Mouse (Mus musculus): ENCODE data around the gene Ccdc91. TPM values are rescaled to one million over a fixed set of nuclear protein-coding genes. Genes with fewer than 3 reads are reported as not detected.

Gene Ccdc91
- 25.8 and 26.5 TPM in 2 replicates for polyA plus RNA-seq (2014; fragmentation: Nextera tagmentation; extraction: Ambion mirVana)

- Histone ChIP-seq H3K9me3 (ENCODE audit: control insufficient read depth, low read length) (no peaks in the 10 kb centered on the region), H3K36me3 (ENCODE audit: control insufficient read depth, insufficient read depth, low read length) (no peaks in the 10 kb centered on the region), H3K27me3 (replicated peaks; ENCODE audit: control insufficient read depth, insufficient read depth, low read length) (no peaks in the 10 kb centered on the region), H3K4me3 (ENCODE audit: low read depth, low read length) (peak within 1 kb of the TSS; percentile 65), H3K4me2 (ENCODE audit: low read length) (peak within 1 kb of the TSS; percentile 72), H3K27ac (ENCODE audit: low read depth) (peak within 1 kb of the TSS; percentile 89), H3K4me1 (replicated peaks; ENCODE audit: control insufficient read depth, insufficient read depth, low read length) (peaks cover 5% of the 10 kb centered on the region; the same call in 1 of the 2 replicates), H3K9ac (ENCODE audit: low read length) (peak within 1 kb of the TSS; percentile 79)
- DNase-seq (ENCODE audit: low spot score) (peak; percentile 98), ATAC-seq (replicated peaks; ENCODE audit: low FRiP score, low TSS enrichment, low read depth) (peak; percentile 99)
- WGBS, result under 1% methylated on average over 78 of the region's 78 CpGs
These were observed at the start of gene Ccdc91 for GRCm38 (mm10) chr6:147475727-147476613. Gene Ccdc91 (plus strand): TSS chr6:147475828.

DNA sequence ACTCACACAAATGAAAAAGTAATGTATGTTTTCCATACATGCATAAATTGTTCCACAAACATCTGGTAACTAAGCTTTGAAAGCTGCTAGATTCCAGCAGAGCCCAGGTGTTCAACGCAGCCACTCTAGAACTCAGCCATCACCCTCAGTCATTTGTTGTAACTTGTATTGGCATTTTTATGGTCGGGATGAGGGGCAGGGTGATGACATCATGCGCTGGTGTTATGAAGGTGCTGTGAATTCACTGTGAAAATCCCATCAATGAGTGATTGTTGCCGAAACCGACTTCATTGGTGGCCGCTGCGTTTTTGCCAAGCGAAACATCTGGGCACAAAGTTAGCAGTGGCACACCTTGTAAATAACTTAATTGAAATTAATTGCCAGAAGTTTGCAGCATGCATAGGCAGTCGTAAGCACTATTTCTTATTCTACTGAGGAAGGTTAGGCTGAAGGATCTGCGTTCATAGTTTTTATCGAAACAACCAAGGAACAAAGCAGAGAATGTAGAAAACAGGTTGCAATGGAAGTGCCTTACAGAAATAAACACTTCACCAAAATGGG, 48.6 kb upstream of the Ccdc91 start:
- whole genome bisulfite sequencing, result 78% methylated on average over 11 of the region's 11 CpGs
- no peaks in the 10 kb centered on the region for H3K9me3 ChIP-seq (ENCODE audit: control insufficient read depth, low read length)
- DNase-seq (ENCODE audit: low spot score) (no peak), ATAC-seq (replicated peaks; ENCODE audit: low FRiP score, low TSS enrichment, low read depth) (no peak)
- no peaks in the 10 kb centered on the region for H3K36me3 ChIP-seq (ENCODE audit: control insufficient read depth, insufficient read depth, low read length)
- H3K4me2 ChIP-seq (ENCODE audit: low read length), result no peak overlapping the region
- no peak overlapping the region for H3K4me3 ChIP-seq (ENCODE audit: low read depth, low read length)
- H3K27ac ChIP-seq (ENCODE audit: low read depth), result no peak overlapping the region
- no peak overlapping the region for H3K9ac ChIP-seq (ENCODE audit: low read length)
- no peaks in the 10 kb centered on the region for H3K27me3 ChIP-seq (replicated peaks; ENCODE audit: control insufficient read depth, insufficient read depth, low read length)
- no peaks in the 10 kb centered on the region for H3K4me1 ChIP-seq (replicated peaks; ENCODE audit: control insufficient read depth, insufficient read depth, low read length)

- H3K4me2 ChIP-seq (ENCODE audit: low read length), result no peak overlapping the region
- H3K36me3 ChIP-seq (ENCODE audit: control insufficient read depth, insufficient read depth, low read length), result no peaks in the 10 kb centered on the region
- H3K4me1 ChIP-seq (replicated peaks; ENCODE audit: control insufficient read depth, insufficient read depth, low read length), result no peaks in the 10 kb centered on the region
- no peak for DNase-seq (ENCODE audit: low spot score)
- H3K9ac ChIP-seq (ENCODE audit: low read length), result no peak overlapping the region
- H3K27ac ChIP-seq (ENCODE audit: low read depth), result no peak overlapping the region
- 77% methylated on average over 5 of the region's 5 CpGs for WGBS
- no peak for ATAC-seq (replicated peaks; ENCODE audit: low FRiP score, low TSS enrichment, low read depth)
- no peak overlapping the region for H3K4me3 ChIP-seq (ENCODE audit: low read depth, low read length)
- H3K27me3 ChIP-seq (replicated peaks; ENCODE audit: control insufficient read depth, insufficient read depth, low read length), result no peaks in the 10 kb centered on the region
- no peaks in the 10 kb centered on the region for H3K9me3 ChIP-seq (ENCODE audit: control insufficient read depth, low read length)
These were observed 19.9 kb upstream of the Ccdc91 start for GRCm38 (mm10) chr6:147455775-147456174.

- H3K27ac ChIP-seq (ENCODE audit: low read depth), result no peak overlapping the region
- H3K9ac ChIP-seq (ENCODE audit: low read length), result no peak overlapping the region
- 86% methylated on average over 11 of the region's 11 CpGs for WGBS
- no peak overlapping the region for H3K4me3 ChIP-seq (ENCODE audit: low read depth, low read length)
- H3K9me3 ChIP-seq (ENCODE audit: control insufficient read depth, low read length), result no peaks in the 10 kb centered on the region
- H3K36me3 ChIP-seq (ENCODE audit: control insufficient read depth, insufficient read depth, low read length), result no peaks in the 10 kb centered on the region
- H3K4me2 ChIP-seq (ENCODE audit: low read length), result no peak overlapping the region
- ATAC-seq (replicated peaks; ENCODE audit: low FRiP score, low TSS enrichment, low read depth) (no peak), DNase-seq (ENCODE audit: low spot score) (no peak)
- H3K4me1 ChIP-seq (replicated peaks; ENCODE audit: control insufficient read depth, insufficient read depth, low read length), result no peaks in the 10 kb centered on the region
- no peaks in the 10 kb centered on the region for H3K27me3 ChIP-seq (replicated peaks; ENCODE audit: control insufficient read depth, insufficient read depth, low read length)
These were observed 16.9 kb upstream of the Ccdc91 start for GRCm38 (mm10) chr6:147458637-147459301.

- Histone ChIP-seq H3K9ac (ENCODE audit: low read length) (no peak overlapping the region), H3K9me3 (ENCODE audit: control insufficient read depth, low read length) (no peaks in the 10 kb centered on the region), H3K4me2 (ENCODE audit: low read length) (no peak overlapping the region), H3K36me3 (ENCODE audit: control insufficient read depth, insufficient read depth, low read length) (no peaks in the 10 kb centered on the region), H3K27ac (ENCODE audit: low read depth) (no peak overlapping the region), H3K4me1 (replicated peaks; ENCODE audit: control insufficient read depth, insufficient read depth, low read length) (no peaks in the 10 kb centered on the region), H3K27me3 (replicated peaks; ENCODE audit: control insufficient read depth, insufficient read depth, low read length) (no peaks in the 10 kb centered on the region), H3K4me3 (ENCODE audit: low read depth, low read length) (no peak overlapping the region)
- no peak for ATAC-seq (replicated peaks; ENCODE audit: low FRiP score, low TSS enrichment, low read depth)
- DNase-seq (ENCODE audit: low spot score), result no peak
- 53% methylated on average over 5 of the region's 5 CpGs for WGBS
These were observed 5.6 kb upstream of the Ccdc91 start for GRCm38 (mm10) chr6:147470016-147470415.

DNA sequence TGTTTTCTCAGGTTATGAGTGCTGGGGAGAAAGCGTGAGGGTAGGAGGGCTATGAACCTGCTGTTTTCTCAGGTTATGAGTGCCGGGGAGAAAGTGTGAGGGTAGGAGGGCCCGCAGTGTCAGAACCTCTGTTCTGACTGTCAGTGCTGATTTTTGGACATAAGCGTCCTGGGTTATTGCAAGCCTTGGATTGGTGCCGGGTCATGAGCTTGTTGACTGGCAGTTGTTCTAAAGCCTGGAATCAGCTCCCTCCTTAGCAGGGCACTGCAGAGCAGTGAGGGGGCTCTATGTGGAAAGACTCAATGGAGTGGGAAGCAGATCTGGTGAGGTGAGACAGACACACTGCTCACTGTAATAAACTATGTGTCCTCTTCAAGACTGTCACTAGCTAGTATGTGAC, 5.5 kb downstream of the Ccdc91 start:
- H3K27ac ChIP-seq (ENCODE audit: low read depth), result no peak overlapping the region
- no peaks in the 10 kb centered on the region for H3K36me3 ChIP-seq (ENCODE audit: control insufficient read depth, insufficient read depth, low read length)
- 89% methylated on average over 5 of the region's 5 CpGs for WGBS
- DNase-seq (ENCODE audit: low spot score) (no peak), ATAC-seq (replicated peaks; ENCODE audit: low FRiP score, low TSS enrichment, low read depth) (no peak)
- no peaks in the 10 kb centered on the region for H3K27me3 ChIP-seq (replicated peaks; ENCODE audit: control insufficient read depth, insufficient read depth, low read length)
- H3K9me3 ChIP-seq (ENCODE audit: control insufficient read depth, low read length), result no peaks in the 10 kb centered on the region
- H3K4me1 ChIP-seq (replicated peaks; ENCODE audit: control insufficient read depth, insufficient read depth, low read length), result peaks cover 5% of the 10 kb centered on the region; the same call in 1 of the 2 replicates
- no peak overlapping the region for H3K9ac ChIP-seq (ENCODE audit: low read length)
- H3K4me2 ChIP-seq (ENCODE audit: low read length), result no peak overlapping the region
- no peak overlapping the region for H3K4me3 ChIP-seq (ENCODE audit: low read depth, low read length)

GRCm38 (mm10) chr6:147490120-147490519, 14.5 kb downstream of the Ccdc91 start:
- no peak overlapping the region for H3K9ac ChIP-seq (ENCODE audit: low read length)

DNA sequence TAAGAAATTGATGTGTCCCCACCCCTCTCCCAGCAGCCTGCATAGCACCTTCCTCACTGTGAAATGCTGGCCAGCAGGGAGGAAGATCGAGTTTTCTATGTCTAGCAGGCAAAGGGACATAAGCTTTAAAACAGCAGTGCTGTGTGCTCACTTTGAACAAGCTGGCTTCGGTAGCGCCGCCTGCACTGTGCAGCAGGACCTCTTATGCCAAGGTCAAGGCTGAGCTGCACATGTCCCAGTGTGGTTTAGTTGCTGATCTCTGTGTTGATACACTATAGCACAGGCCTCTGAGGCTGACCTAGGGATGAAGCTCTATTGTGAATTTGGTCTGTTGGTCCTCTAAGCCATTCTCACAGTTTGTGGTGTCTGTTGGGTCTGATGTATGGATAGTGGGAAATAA, 16.9 kb downstream of the Ccdc91 start:
- Histone ChIP-seq H3K9ac (ENCODE audit: low read length) (no peak overlapping the region), H3K27me3 (replicated peaks; ENCODE audit: control insufficient read depth, insufficient read depth, low read length) (no peaks in the 10 kb centered on the region), H3K4me2 (ENCODE audit: low read length) (no peak overlapping the region), H3K36me3 (ENCODE audit: control insufficient read depth, insufficient read depth, low read length) (no peaks in the 10 kb centered on the region), H3K27ac (ENCODE audit: low read depth) (no peak overlapping the region), H3K4me1 (replicated peaks; ENCODE audit: control insufficient read depth, insufficient read depth, low read length) (no peaks in the 10 kb centered on the region), H3K9me3 (ENCODE audit: control insufficient read depth, low read length) (no peaks in the 10 kb centered on the region), H3K4me3 (ENCODE audit: low read depth, low read length) (no peak overlapping the region)
- DNase-seq (ENCODE audit: low spot score) (no peak), ATAC-seq (replicated peaks; ENCODE audit: low FRiP score, low TSS enrichment, low read depth) (no peak)
- 89% methylated on average over 4 of the region's 4 CpGs for WGBS

More at GRCm38 (mm10) chr6:147490120-147490519, 14.5 kb downstream of the Ccdc91 start:
- Histone ChIP-seq H3K27ac (ENCODE audit: low read depth) (no peak overlapping the region), H3K4me3 (ENCODE audit: low read depth, low read length) (no peak overlapping the region), H3K27me3 (replicated peaks; ENCODE audit: control insufficient read depth, insufficient read depth, low read length) (no peaks in the 10 kb centered on the region), H3K4me2 (ENCODE audit: low read length) (no peak overlapping the region), H3K9me3 (ENCODE audit: control insufficient read depth, low read length) (no peaks in the 10 kb centered on the region), H3K36me3 (ENCODE audit: control insufficient read depth, insufficient read depth, low read length) (no peaks in the 10 kb centered on the region), H3K4me1 (replicated peaks; ENCODE audit: control insufficient read depth, insufficient read depth, low read length) (no peaks in the 10 kb centered on the region)
- ATAC-seq (replicated peaks; ENCODE audit: low FRiP score, low TSS enrichment, low read depth) (no peak), DNase-seq (ENCODE audit: low spot score) (no peak)
- 93% methylated on average over 3 of the region's 3 CpGs for WGBS
